Comparison of ENCODE assay signal across 7 mouse cellular contexts in the genomic region with DNA sequence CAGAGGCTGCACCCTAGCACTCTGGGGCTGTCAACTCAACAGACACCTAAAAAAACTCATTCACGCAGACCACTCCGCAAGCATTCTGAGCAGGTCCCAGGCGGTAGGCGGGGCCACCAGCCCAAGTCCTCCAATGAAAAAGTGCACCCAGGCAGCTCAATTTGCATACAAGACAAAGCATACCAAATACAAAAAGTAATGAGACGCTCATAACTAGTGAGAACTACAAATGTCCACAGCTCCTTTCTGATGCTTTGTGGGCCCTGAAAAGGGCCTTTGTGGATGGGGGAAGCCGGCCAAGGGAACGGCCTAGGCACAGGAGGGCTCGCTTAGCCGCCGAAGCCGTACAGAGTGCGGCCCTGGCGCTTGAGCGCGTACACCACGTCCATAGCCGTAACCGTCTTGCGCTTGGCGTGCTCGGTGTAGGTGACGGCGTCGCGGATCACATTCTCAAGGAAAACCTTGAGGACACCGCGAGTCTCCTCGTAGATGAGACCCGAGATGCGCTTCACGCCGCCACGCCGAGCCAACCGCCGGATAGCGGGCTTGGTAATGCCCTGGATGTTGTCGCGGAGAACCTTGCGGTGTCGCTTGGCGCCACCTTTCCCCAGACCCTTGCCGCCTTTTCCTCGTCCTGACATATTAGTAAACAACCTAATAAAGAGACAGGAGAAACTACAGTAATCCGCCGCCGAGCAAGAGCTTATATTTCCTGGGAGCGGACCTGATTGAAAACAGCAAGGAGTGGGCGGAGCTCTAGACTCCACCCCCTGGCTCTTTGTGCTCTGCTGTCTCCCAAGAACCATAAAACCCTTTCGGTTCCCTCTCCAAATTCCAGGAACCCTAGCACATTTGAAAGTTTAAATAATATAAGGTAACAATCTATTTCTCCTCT. TPM values are rescaled to one million over a fixed set of nuclear protein-coding genes. Genes with fewer than 3 reads are reported as not detected.
A peak's percentile ranks its signal among the peaks of the same experiment; 100 is the strongest.
DNase-seq lines count a peak whose midpoint lies in the region; ATAC-seq and TF ChIP-seq lines count a peak whose summit lies in the region.

A gene (minus strand): TSS at position 677 of the 895 bp plus-strand sequence.

- H3K4me2 ChIP-seq in intestine, postnatal 0 days (replicated peaks; ENCODE audit: low read depth), result peak within 1 kb of the TSS; percentile 88
- H3K4me2 ChIP-seq in midbrain, embryonic 13.5 days (replicated peaks), result peak within 1 kb of the TSS; percentile 76

- WGBS in intestine, postnatal 0 days, result under 1% methylated on average over 50 of the region's 50 CpGs
- WGBS in limb, embryonic 10.5 days, result 0% methylated on average over 50 of the region's 50 CpGs
- WGBS in midbrain, embryonic 13.5 days, result under 1% methylated on average over 50 of the region's 50 CpGs

- ATAC-seq in intestine, postnatal 0 days, result peak; percentile 38
- ATAC-seq in midbrain, embryonic 13.5 days, result peak; percentile 79

- H3K27ac ChIP-seq in intestine, postnatal 0 days (ENCODE audit: low read depth, low read length), result peak within 1 kb of the TSS; percentile 99
- peak within 1 kb of the TSS; percentile 99 for H3K27ac ChIP-seq in limb, embryonic 10.5 days
- H3K27ac ChIP-seq in midbrain, embryonic 13.5 days, result peak within 1 kb of the TSS; percentile 100

- no peaks in the 10 kb centered on the region for H3K36me3 ChIP-seq in intestine, postnatal 0 days (ENCODE audit: control insufficient read depth, insufficient read depth)
- H3K36me3 ChIP-seq in limb, embryonic 10.5 days, result no peaks in the 10 kb centered on the region
- no peaks in the 10 kb centered on the region for H3K36me3 ChIP-seq in midbrain, embryonic 13.5 days

- H3K4me3 ChIP-seq in intestine, postnatal 0 days (ENCODE audit: low read depth, low read length), result peak within 1 kb of the TSS; percentile 68
- H3K4me3 ChIP-seq in limb, embryonic 10.5 days, result peak within 1 kb of the TSS; percentile 64
- H3K4me3 ChIP-seq in midbrain, embryonic 13.5 days (replicated peaks), result peak within 1 kb of the TSS; percentile 69

- no peak for TF ChIP-seq CTCF in intestine, postnatal 0 days (IDR thresholded peaks at IDR 0.05; ENCODE audit: low read depth)

- H3K9me3 ChIP-seq in intestine, postnatal 0 days (ENCODE audit: control insufficient read depth), result no peaks in the 10 kb centered on the region
- no peaks in the 10 kb centered on the region for H3K9me3 ChIP-seq in limb, embryonic 10.5 days (replicated peaks)
- no peaks in the 10 kb centered on the region for H3K9me3 ChIP-seq in midbrain, embryonic 13.5 days

- peak; percentile 92 for DNase-seq in adrenal gland, adult 8-10 months
- peak; percentile 95 for DNase-seq in embryo, embryonic 9.5 days (ENCODE audit: extremely low spot score)
- DNase-seq in gastrocnemius, postnatal 4 days (ENCODE audit: low spot score in 2 of 2), result peak; percentile 90 to 95
- peak; percentile 94 for DNase-seq in limb, embryonic 10.5 days (ENCODE audit: low spot score)
- DNase-seq in spleen, adult 12 weeks (ENCODE audit: low spot score), result peak; percentile 93

- no peaks in the 10 kb centered on the region for H3K27me3 ChIP-seq in intestine, postnatal 0 days (replicated peaks; ENCODE audit: control insufficient read depth, insufficient read depth, low read length)
- H3K27me3 ChIP-seq in limb, embryonic 10.5 days (ENCODE audit: low read depth, poor library complexity, severe bottlenecking), result no peaks in the 10 kb centered on the region
- H3K27me3 ChIP-seq in midbrain, embryonic 13.5 days, result no peaks in the 10 kb centered on the region

- H3K4me1 ChIP-seq in intestine, postnatal 0 days (replicated peaks; ENCODE audit: control insufficient read depth, insufficient read depth, low read length), result 0 out of 2 replicates have a peak, but pooled peaks cover 7% of the 10 kb centered on the region
- peaks cover 35% of the 10 kb centered on the region for H3K4me1 ChIP-seq in limb, embryonic 10.5 days
- H3K4me1 ChIP-seq in midbrain, embryonic 13.5 days (replicated peaks), result peaks cover 25% of the 10 kb centered on the region

- H3K9ac ChIP-seq in intestine, postnatal 0 days (ENCODE audit: low read depth, low read length), result peak within 1 kb of the TSS; percentile 82
- H3K9ac ChIP-seq in midbrain, embryonic 13.5 days (replicated peaks), result peak within 1 kb of the TSS; percentile 92

RNA-seq across cellular contexts. Expression of the gene that starts here (rescaled TPM):
- 10 to 100 TPM; 11.5 to 15.1 (median 12.4) TPM for total RNA-seq in adrenal gland, adult 8-10 months (2022)
- total RNA-seq in gastrocnemius, postnatal 4 days (2021), result 10 to 100 TPM; 32.2 to 40.5 TPM
- polyA plus RNA-seq in intestine, postnatal 0 days (2015; fragmentation: Nextera tagmentation; extraction: Ambion mirVana), result 0.46 and 0.76 TPM in 2 replicates
- 0.65 and 0.68 TPM in 2 replicates for polyA plus RNA-seq in limb, embryonic 10.5 days (2016; fragmentation: Nextera tagmentation; extraction: Ambion mirVana)
- 1.1 TPM in 2 replicates for polyA plus RNA-seq in midbrain, embryonic 13.5 days (2015; fragmentation: Nextera tagmentation; extraction: Ambion mirVana)

Comparison
In these comparisons a context has a peak if more than half of its experiments do, and no peak if none do; other contexts are left out.
1. Peak in every context shown above with its lines: DNase-seq, ATAC-seq, H3K4me3 ChIP-seq and H3K27ac ChIP-seq.
2. Peak in ATAC-seq, H3K4me3 ChIP-seq, H3K27ac ChIP-seq, H3K9ac ChIP-seq and H3K4me2 ChIP-seq in intestine, postnatal 0 days; RNA of the gene not detected or under 1 TPM.
3. Peak in DNase-seq, H3K4me3 ChIP-seq and H3K27ac ChIP-seq in limb, embryonic 10.5 days; RNA of the gene not detected or under 1 TPM.